Mouse (Mus musculus): ENCODE data around the gene Sp3. TPM values are rescaled to one million over a fixed set of nuclear protein-coding genes. Genes with fewer than 3 reads are reported as not detected.
"Not testable (repeated sequence)": the region's sequence is repeated elsewhere in the genome, so short reads cannot be mapped to it uniquely, and the experiment has no call there.

The Sp3 gene
- total RNA-seq (2021) = 10 to 100 TPM; 19.7 to 21.1 TPM
- long read RNA-seq, experiment 1, full-length matches to known transcripts = 6 of 7 reads
- long read RNA-seq, experiment 1, partial matches to known transcripts = 0 of 7 reads
- long read RNA-seq, experiment 1, other reads (novel, unspliced or antisense) = 1 of 7 reads
- long read RNA-seq, experiment 2, full-length matches to known transcripts = 9 of 9 reads
- long read RNA-seq, experiment 2, partial matches to known transcripts = 0 of 9 reads
- long read RNA-seq, experiment 2, other reads (novel, unspliced or antisense) = 0 of 9 reads

DNA sequence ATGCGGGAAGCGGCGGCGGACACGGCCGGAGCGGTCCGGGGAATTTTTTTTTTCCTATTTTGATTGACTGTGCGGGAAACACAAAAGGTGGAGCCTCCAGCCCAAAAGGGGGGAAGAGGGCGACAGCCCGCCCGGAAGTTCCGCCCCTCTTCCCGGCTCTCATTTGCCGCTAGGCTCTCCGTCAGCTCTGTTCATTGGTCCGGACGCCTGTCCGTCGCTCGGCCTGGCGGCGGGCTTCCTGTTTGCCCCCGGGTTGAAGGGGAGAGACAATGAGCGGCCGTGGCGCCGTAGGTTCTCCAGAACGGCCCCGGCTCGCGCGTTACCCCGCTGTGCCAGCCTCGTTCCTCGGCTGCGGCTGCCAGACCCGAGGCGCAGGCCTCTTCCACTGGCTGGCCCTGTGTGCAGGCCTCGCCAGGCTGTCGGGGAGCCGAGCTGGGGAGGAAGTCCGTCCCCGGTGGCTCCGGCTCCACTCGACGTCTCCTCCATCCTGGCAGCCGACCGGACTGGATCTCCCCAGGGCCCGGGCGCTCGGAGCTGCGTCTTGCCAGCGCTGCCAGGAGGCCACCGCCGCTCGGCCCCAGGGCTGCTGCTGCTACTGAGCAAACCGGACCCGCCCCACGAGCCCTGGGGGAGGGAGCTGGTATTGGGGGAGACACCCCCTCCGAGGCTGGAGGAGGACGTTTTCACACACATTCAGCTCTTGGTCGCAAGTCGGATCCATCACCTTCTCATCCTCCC is at the start of gene Sp3:
Gene Sp3, minus strand, starts transcription at position 110 of the 738 bp plus-strand sequence.
- peak; percentile 95 for DNase-seq
- intact Hi-C loops (cut with DNase I) = loop anchor here (5.0 kb wide), 1 partner anchor 67 kb away; no protein-coding TSS in a partner anchor

- DNase-seq = no peak
- intact Hi-C loops (cut with DNase I) = no loop called here
Observed at GRCm38 (mm10) chr2:73029846-73030245, 49.6 kb upstream of the Sp3 start.

DNA sequence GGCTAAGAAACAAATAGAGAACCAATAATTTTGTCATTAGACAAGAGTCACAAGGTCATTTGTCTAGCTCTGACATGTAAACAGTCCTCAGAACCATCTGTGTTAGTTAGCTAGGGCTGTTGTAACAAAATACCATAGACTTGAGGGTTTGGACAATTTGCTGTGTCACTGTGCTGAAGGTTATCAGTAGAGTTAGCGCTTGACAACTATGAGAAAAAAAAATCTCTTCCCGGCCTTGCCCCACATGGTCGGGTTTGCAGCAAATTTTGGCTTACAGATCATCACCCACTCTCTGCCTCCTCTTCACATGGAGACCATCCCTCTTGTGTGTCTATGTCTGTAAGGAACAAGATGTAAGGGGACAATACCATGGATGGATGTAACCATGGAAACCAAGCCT is 47.8 kb upstream of the Sp3 start:
- DNase-seq = no peak
- intact Hi-C loops (cut with DNase I) = no loop called here

- intact Hi-C loops (cut with DNase I) = no loop called here
Observed at GRCm38 (mm10) chr2:73027126-73027525, 46.9 kb upstream of the Sp3 start.

DNA sequence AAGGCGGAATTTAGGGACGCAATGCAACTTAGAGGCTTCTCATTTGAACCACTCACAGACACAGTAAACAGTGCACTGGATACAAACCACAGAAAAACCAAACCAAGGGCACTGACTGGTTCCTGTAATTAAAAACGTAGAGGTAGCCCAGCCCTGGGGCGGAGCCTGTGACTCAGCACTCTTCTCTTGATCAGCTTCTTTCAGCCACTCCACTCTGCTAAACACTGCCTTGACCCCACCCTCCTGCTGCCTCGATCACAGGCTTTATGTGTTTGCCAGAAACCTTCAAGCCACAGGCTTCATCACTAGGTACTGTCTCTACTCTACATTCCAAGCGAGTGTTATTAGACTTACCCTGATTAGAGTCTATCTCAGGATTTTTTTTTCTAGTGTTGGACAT is 43.6 kb upstream of the Sp3 start:
- DNase-seq = no peak
- intact Hi-C loops (cut with DNase I) = no loop called here

More at GRCm38 (mm10) chr2:73027126-73027525, 46.9 kb upstream of the Sp3 start:
- DNase-seq = no peak

DNA sequence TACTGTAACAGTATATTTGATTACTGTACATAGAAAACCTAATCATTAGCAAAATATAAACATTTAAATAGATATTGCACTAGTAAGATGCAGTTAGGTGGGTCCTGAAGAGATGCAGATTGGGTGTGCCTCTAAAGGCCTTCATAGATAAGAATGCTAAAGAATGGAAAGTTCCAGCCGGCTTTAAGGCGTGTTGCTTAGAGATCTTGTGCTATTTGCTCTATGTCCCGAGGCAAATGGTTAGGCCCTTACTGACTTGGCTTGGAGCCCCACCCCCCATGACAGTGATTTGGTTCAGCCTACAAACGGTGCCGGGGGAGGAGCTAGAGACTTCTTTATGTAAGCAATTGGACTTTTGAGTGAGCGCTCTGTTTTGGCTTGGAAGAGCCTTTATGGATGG is 40.8 kb upstream of the Sp3 start:
- no peak for DNase-seq
- intact Hi-C loops (cut with DNase I) = no loop called here

GRCm38 (mm10) chr2:73019371-73020146 is 39.3 kb upstream of the Sp3 start:
- intact Hi-C loops (cut with DNase I) = no loop called here

DNA sequence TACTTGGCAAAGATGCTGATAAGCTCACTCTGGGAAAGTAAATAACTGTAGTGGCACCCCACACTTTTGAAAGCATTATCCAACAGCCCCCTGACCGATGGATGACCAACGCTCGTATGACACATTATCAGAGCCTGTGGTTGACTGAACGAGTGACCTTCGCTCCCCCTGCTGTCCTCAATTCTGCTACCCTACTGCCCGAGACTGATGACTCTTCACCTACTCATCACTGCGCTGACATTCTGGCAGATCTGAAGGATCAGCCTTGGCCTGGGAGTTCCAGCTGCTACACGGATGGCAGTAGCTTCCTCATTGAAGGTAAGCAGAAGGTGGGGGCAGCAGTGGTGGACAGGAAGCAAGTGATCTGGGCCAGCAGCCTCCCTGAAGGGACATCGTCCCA is 33.8 kb upstream of the Sp3 start:
- intact Hi-C loops (cut with DNase I); DNase-seq: not testable (repeated sequence)

More at GRCm38 (mm10) chr2:73019371-73020146, 39.3 kb upstream of the Sp3 start:
- peak in 1 of 2 experiments; percentile 39 for DNase-seq

DNA sequence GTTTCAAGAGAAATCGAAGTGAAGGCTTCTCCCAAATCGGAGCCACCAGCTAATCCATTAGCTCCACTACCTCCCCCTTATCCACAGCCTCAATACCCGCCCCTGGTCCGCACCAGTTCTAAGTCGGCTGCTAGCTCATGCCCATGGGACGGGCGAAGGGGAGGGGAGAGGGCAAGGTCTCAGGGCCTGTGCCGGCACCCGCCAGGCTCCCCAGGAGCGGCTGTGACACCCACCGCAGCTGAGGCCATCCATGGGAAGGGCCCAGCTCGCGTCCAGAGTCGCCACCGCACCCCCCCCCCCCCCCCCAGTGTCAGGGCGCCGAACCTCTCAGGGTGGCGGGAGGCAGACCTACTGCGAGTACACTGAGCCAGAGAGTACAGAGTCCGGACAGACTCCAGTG is 32.4 kb upstream of the Sp3 start:
- intact Hi-C loops (cut with DNase I) = no loop called here
- DNase-seq = no peak

GRCm38 (mm10) chr2:73007472-73007871 is 27.2 kb upstream of the Sp3 start:
- intact Hi-C loops (cut with DNase I) = no loop called here
- no peak for DNase-seq

GRCm38 (mm10) chr2:73005611-73006515 is 25.6 kb upstream of the Sp3 start:
- DNase-seq = no peak

GRCm38 (mm10) chr2:73003751-73004717 is 23.8 kb upstream of the Sp3 start:
- intact Hi-C loops (cut with DNase I) = no loop called here

More at GRCm38 (mm10) chr2:73005611-73006515, 25.6 kb upstream of the Sp3 start:
- intact Hi-C loops (cut with DNase I) = no loop called here

DNA sequence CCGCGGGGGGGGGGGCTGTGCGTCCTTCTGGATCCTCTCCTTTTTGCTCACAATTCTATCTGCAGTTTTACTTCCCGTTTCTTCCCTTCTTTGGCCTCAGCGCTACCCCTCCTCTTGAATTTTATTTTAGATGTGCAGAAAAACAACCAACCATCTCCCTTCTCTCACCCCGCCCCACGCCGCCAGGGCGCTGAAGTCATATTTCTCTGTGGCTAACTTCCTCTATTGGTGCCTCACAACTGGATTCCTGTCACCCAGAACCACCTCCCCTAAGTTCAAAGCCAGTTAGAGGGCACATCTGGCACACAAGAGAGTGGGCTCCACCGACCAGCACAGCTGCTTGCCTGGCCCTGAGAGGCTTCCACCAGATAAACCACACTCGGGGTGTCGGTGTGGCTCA is 22.8 kb upstream of the Sp3 start:
- DNase-seq = peak; percentile 44 to 58
- intact Hi-C loops (cut with DNase I) = no loop called here

More at GRCm38 (mm10) chr2:73003751-73004717, 23.8 kb upstream of the Sp3 start:
- peak; percentile 75 to 90 for DNase-seq

- intact Hi-C loops (cut with DNase I) = no loop called here
- no peak for DNase-seq
Observed at GRCm38 (mm10) chr2:73002451-73002850, 22.2 kb upstream of the Sp3 start.

- no peak for DNase-seq
- intact Hi-C loops (cut with DNase I) = no loop called here
Observed at GRCm38 (mm10) chr2:73001994-73002393, 21.7 kb upstream of the Sp3 start.

DNA sequence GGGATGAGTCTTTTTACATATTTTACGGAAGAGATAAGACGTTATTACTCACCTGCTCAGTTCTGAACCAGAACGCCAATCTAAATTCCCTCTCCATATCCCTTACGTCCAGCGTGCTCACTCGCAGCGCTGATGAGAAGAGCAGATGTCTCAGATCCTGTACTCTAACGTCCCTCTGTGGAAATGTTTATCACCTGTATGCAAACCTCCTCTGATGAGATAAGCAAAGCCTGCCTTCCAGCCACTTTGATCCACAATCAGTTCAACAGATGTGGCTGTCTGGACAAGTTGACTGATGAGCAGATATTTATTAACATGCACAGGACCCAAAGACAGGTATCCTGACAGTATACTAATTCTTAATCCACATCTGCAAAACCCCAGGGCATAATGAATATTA is 19.9 kb upstream of the Sp3 start:
- intact Hi-C loops (cut with DNase I) = no loop called here
- no peak for DNase-seq

DNA sequence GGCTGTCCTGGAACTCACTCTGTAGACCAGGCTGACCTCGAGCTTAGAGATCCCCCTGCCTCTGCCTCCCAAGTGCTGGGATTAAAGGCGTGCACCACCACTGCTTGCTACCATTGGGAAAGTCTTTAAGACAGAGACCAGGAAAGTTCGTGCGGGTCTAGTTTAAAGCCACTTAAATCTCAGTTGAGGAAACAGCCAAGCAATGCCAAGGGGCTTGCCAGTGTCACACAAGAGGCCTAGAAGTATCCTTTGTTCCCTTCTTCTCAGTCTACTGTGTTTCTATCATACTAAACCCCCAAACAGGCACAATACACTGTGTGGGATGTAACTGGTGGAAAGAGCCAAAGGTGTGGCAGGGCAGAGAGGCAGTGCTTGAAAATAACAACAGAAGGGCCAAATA is 17.3 kb upstream of the Sp3 start:
- DNase-seq = no peak
- intact Hi-C loops (cut with DNase I) = no loop called here

DNA sequence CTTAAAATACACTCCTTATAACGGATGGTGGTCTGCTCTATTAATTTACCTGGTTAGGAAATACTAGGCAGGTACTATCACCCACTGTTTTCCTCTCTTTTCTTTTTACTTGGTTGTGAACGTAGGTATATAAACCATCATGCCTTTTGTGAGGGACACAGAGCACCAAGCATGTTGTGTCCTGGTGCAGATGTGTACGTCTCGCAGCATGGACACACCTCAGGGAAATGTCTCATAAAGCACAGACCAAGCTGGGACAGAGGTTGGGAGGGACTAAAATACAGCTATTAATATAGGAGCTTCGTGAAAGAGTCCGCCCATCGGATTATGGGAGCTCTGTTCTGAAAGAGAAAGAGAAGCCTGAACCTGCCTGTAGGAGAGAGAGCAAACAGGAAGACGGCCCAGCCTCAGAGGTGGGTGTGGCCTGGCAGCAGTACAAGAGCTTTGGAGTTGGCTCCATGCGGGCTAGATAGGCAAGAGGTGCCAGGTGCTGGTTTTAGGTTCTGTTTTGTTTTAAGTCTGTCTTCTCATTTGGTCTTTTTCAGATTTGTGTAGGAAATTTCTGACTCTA is 16.6 kb upstream of the Sp3 start:
- intact Hi-C loops (cut with DNase I) = no loop called here
- peak in 1 of 2 experiments; percentile 35 for DNase-seq
